Mouse (Mus musculus): ENCODE measurements around the gene Pif1.

DNA sequence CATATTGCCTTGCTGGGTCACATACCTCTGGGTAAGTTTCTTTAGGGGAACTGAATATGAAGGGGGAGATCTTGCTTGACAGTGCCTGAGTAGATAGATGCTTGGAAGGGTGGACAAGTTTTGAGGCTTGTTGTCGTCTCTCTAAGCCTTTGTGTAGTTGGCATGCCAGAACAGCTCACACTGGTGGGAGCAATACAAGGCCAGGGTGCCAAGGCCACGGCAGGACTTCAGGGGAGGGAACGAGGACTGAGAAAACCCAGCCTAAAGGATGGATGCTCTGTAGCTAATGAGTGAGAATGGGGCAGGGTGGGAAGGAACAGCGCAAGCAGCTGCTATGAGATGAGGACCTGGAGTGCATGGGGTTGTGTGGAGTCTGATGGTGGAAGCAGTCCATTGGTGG lies 58.0 kb downstream of the Pif1 start:
- TF ChIP-seq POLR2A (IDR thresholded peaks at IDR 0.05; ENCODE audit: low read depth, low read length), result no peak
- TF ChIP-seq CTCF (IDR thresholded peaks at IDR 0.05; ENCODE audit: borderline replicate concordance, insufficient read depth, low read length), result no peak
